Mouse (Mus musculus): Measurements from ENCODE around the gene Mptx2. TPM values are rescaled to one million over a fixed set of nuclear protein-coding genes. Genes with fewer than 3 reads are reported as not detected.
"Not testable (repeated sequence)": the region's sequence is repeated elsewhere in the genome, so short reads cannot be mapped to it uniquely, and the experiment has no call there.

Gene Mptx2
- polyA plus RNA-seq, 1 experiment from 2014 or later = not detected

GRCm38 (mm10) chr1:173265701-173266100 lies 11.9 kb downstream of the Mptx2 start, which contains the start of gene Olfr418:
Gene Olfr418 (plus strand): TSS chr1:173266001.
- DNase-seq (ENCODE audit: low read depth, low spot score) = no peak
- in situ Hi-C loops (cut with MboI; ENCODE audit: low pct_unique_long_range_greater_than_20kb) = no loop called here
- ATAC-seq = no peak
- POLR2A ChIA-PET = no interaction called here
- CTCF ChIA-PET = no interaction called here
- no peaks in the 10 kb centered on the region for H3K27me3 ChIP-seq
- no peak for TF ChIP-seq CTCF (IDR thresholded peaks at IDR 0.05)

- no peaks in the 10 kb centered on the region for H3K27me3 ChIP-seq
- no peak for ATAC-seq
- ChIA-PET POLR2A (interaction anchor here (0.6 kb wide), 1 partner anchor 614 kb away, joined by 3 read pairs; no protein-coding TSS in a partner anchor), CTCF (no interaction called here)
- no peak for TF ChIP-seq CTCF (IDR thresholded peaks at IDR 0.05)
- in situ Hi-C loops (cut with MboI; ENCODE audit: low pct_unique_long_range_greater_than_20kb) = no loop called here
- no peak for DNase-seq (ENCODE audit: low read depth, low spot score)
These were observed 27.7 kb downstream of the Mptx2 start for GRCm38 (mm10) chr1:173249888-173250287.

- in situ Hi-C loops (cut with MboI; ENCODE audit: low pct_unique_long_range_greater_than_20kb) = loop anchor here (10.0 kb wide), 1 partner anchor 1118 kb away; no protein-coding TSS in a partner anchor
- CTCF ChIA-PET; DNase-seq (ENCODE audit: low read depth, low spot score); H3K27me3 ChIP-seq; ATAC-seq; POLR2A ChIA-PET: not testable (repeated sequence)
These were observed 40.6 kb downstream of the Mptx2 start for GRCm38 (mm10) chr1:173237004-173237403.

DNA sequence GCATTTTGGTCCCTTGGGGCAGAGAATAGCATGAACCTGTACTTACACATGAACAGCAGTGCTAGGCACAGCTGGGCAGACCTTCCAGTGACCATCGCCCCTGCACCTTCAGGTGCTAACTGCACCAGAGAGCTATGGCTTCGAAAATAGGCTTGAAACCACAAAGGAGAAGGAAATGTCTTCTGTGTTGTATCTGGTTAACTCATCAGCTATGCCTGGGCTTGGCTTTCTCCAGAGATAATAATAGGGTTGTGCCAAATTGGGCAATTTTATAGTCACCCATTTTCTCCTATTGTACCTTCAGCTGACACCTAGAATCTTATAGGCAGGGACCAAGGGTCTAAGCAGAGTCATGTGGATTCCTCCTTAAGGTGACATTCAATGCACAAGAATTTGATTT lies 50.5 kb downstream of the Mptx2 start, which contains the start of gene Fcer1a:
TSS of gene Fcer1a (minus strand) at position 134 of the 400 bp plus-strand sequence.
- CTCF ChIA-PET = no interaction called here
- no peaks in the 10 kb centered on the region for H3K27me3 ChIP-seq
- DNase-seq (ENCODE audit: low read depth, low spot score) (no peak), ATAC-seq (no peak)
- TF ChIP-seq CTCF (IDR thresholded peaks at IDR 0.05) = no peak
- POLR2A ChIA-PET = no interaction called here
- in situ Hi-C loops (cut with MboI; ENCODE audit: low pct_unique_long_range_greater_than_20kb) = no loop called here

Other genes with a start within 250 kb of the Mptx2 start
- not detected for gene Olfr1408, start 140.4 kb downstream of the Mptx2 start, polyA plus RNA-seq (2021)
- gene Olfr1406, start 87.1 kb downstream of the Mptx2 start, polyA plus RNA-seq (2021) = not detected
- not detected for gene Olfr218, start 80.0 kb downstream of the Mptx2 start, polyA plus RNA-seq (2021)
- gene Olfr1404, start 65.4 kb downstream of the Mptx2 start, polyA plus RNA-seq (2021) = not detected
- not detected for gene Fcer1a, start 50.6 kb downstream of the Mptx2 start, polyA plus RNA-seq (2021)
- gene Olfr418, start 11.8 kb downstream of the Mptx2 start, polyA plus RNA-seq (2021) = not detected
- gene Ackr1, start 56.0 kb upstream of the Mptx2 start, polyA plus RNA-seq (2021) = not detected
- gene Aim2, start 73.1 kb upstream of the Mptx2 start, polyA plus RNA-seq (2021) = 0.13 TPM
- not detected for gene Cadm3, start 89.9 kb upstream of the Mptx2 start, polyA plus RNA-seq (2021)
- gene Ifi206, start 213.3 kb upstream of the Mptx2 start, polyA plus RNA-seq (2021) = not detected